Mouse (Mus musculus) frontal cortex, adult 2 months (tissue): ENCODE measurements around the gene Olfr138. TPM values are rescaled to one million over a fixed set of nuclear protein-coding genes. Genes with fewer than 3 reads are reported as not detected.

Source experiments
- DNase-seq, 2 experiments: peaks; one replicate each; pipeline ENCODE4 v3.0.0; 2022; ENCODE audit warnings: low spot score in 1 of 2; ENCODE audit errors: extremely low spot score in 1 of 2
- polyA plus RNA-seq: library from polyadenylated mRNA; depleted of rRNA; stranded (reverse); fragments of >200 nt; gene quantifications from 2 replicates; pipeline ENCODE4 v1.2.3, GENCODE M21; 2012; rRNA removed

Gene Olfr138
- polyA plus RNA-seq: not detected in 2 replicates

DNA sequence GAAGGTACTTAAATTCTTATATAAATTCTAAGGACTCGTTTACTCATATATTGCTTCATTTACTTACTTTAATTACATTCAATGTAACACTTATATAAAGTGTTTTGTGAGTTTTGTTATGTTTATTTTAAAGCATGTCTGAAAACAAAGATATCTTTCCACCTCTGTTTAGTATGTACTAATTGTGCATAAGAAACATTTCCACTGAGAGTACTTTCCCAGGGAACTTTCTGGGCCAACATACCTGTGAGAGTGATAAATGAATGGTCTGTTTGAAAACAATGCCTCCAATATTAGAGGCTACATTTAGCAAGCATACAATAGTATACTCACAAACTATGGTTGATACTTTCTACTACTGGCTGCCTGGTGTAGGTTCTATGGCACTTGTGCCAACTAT is at the start of gene Olfr138:
Olfr138 (plus strand) TSS at position 301 of the 400 bp plus-strand sequence.
- no peak for DNase-seq

DNA sequence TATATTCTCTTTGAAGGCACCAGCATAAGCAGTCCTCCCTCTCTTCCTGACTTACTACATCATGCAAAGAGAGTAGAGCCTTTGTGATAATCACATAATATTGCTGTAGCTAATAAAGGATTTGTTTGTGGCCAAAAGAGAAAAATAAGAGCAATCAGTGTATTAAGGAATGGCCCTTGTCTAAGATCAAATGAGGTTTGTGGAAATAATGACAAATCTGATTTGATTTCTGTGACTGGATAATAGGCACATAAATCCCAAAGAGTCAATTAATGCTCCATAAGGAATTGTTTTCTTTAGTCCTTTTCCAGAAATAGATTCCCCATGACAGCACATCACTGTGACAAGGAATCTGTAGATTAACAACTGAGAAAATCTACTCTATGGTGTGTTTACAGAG is 46.6 kb downstream of the Olfr138 start, which contains the start of gene Olfr137:
Olfr137 (minus strand) TSS at position 101 of the 400 bp plus-strand sequence.
- no peak for DNase-seq

Other genes starting within 250 kb of the Olfr138 start
- gene Olfr129, start 201.0 kb upstream of the Olfr138 start, polyA plus RNA-seq: 0.08 and 0.18 TPM in 2 replicates
- gene Olfr130, start 197.1 kb upstream of the Olfr138 start, polyA plus RNA-seq: 0.02 TPM in 1 of 2 replicates, not detected in the other
- gene Olfr131, start 172.3 kb upstream of the Olfr138 start, polyA plus RNA-seq: 0.16 and 0.17 TPM in 2 replicates
- not detected in 2 replicates for gene Olfr132, start 126.5 kb upstream of the Olfr138 start, polyA plus RNA-seq
- not detected in 2 replicates for gene Olfr133, start 115.8 kb upstream of the Olfr138 start, polyA plus RNA-seq
- not detected in 2 replicates for gene Olfr134, start 89.6 kb upstream of the Olfr138 start, polyA plus RNA-seq
- gene Olfr135, start 56.7 kb upstream of the Olfr138 start, polyA plus RNA-seq: not detected in 2 replicates
- not detected in 2 replicates for gene Olfr137, start 46.5 kb downstream of the Olfr138 start, polyA plus RNA-seq
- 0.06 TPM in 1 of 2 replicates, not detected in the other for gene Olfr136, start 68.8 kb downstream of the Olfr138 start, polyA plus RNA-seq
- gene Esp36, start 159.2 kb downstream of the Olfr138 start, polyA plus RNA-seq: not detected in 2 replicates